Mouse (Mus musculus) activated CD4-positive, CD25-positive, alpha-beta regulatory T cell, adult 9 weeks (primary cell): ENCODE measurements around the gene Sly. TPM values are rescaled to one million over a fixed set of nuclear protein-coding genes. Genes with fewer than 3 reads are reported as not detected.

Experiments used
- polyA plus RNA-seq: library from polyadenylated mRNA; unstranded; fragments of 100-300 nt; shearing (Covaris generic); gene quantifications from one replicate; pipeline ENCODE4 v1.2.1, GENCODE M21; 2017

Gene Sly
- not detected for polyA plus RNA-seq

GRCm38 (mm10) chrY:57186888-57187287 lies at the start of gene Sly:
Sly (plus strand) TSS chrY:57187188.

